Mouse (Mus musculus) bone marrow, adult 2 months (tissue): Measurements from ENCODE around the gene Rit1.

Source experiments
- CTCF ChIP-seq: fragments of 200-500 bp; IDR thresholded peaks from 2 replicates; pipeline ENCODE4 v1.5.1; 2011; ENCODE audit warnings: low read length, control low read depth; ENCODE audit not compliant: control insufficient read depth, insufficient read depth
- POLR2A ChIP-seq: fragments of 200-500 bp; IDR thresholded peaks from 2 replicates; pipeline ENCODE4 v1.6.1; 2011; ENCODE audit warnings: low read depth, mild to moderate bottlenecking, control low read depth, low read length, borderline replicate concordance; ENCODE audit not compliant: control insufficient read depth

DNA sequence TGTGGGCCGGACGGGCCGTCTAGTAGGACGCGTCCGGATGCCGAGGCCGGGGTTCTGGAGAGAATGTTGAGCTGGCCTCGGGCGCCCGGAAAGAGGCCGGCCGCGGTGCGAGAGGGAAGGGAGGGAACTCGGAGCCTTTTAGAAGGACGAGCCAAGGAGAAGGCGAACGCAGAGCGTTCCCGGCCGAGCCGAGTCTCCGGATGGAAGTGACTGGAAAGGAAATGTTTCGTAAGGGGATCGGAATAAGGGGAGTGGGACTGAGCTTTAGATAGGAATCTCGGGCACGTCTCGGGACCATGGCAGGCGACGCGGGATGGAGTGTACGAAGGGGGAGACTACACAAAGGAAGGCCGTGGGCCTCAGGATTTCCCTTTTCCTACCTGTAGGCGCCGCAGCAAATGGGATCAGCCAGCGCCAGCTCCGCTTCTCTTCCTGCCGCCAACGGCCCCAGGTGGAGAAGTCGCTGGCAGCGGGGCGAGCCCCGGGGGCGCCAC is 30.6 kb upstream of the Rit1 start:
- TF ChIP-seq CTCF (no peak), POLR2A (no peak)
